In the genomic region with DNA sequence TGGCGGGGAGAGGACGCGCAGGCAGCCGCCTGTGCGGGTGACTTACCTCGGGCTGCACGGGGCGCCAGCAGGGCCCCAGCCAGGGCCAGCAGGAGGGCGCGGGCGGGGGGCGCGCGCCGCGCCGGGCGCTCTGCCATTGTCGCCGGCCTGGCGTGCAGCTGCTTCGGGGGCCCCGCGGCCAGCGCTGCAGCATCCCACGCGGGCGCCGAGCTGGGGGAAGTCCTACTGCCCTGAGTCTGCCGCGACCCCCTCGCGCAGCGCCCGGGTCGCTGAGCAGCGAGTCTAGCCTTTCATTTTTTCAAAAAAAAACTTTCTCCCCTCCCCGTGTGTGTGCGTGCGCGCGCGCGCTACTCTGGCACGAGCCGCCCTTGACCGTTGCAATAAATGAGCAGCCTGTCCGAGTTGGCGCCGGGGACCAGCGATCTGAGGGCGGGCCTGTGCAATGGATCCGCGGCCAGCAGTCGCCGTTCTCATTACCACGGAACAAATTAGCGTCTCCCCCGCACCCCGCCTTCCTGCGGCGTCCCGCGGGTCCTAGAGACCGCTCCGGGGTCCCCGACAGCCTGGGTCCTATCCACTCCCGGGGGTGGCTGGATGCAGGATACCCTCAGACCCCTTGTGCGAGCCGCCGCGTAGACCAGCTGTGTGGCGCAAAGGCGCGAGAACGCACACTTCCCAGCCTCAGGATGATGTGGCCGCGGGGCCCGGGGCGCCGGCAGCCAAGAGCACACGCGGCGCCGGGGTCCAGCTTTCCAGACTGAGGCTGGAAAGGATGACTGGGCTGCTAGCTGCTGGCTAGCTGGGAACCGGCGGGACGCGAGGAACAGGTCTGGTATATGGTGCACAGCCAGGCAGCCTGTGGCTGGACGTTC, we compare ENCODE assay signal across 8 mouse cellular contexts. TPM values are rescaled to one million over a fixed set of nuclear protein-coding genes. Genes with fewer than 3 reads are reported as not detected.
A peak's percentile ranks its signal among the peaks of the same experiment; 100 is the strongest.
DNase-seq lines count a peak whose midpoint lies in the region; ATAC-seq and TF ChIP-seq lines count a peak whose summit lies in the region.

No protein-coding gene starts in this region.

- H3K27me3 ChIP-seq in forebrain, embryonic 10.5 days (ENCODE audit: poor library complexity, severe bottlenecking): peaks cover 45% of the 10 kb centered on the region
- H3K27me3 ChIP-seq in heart, embryonic 13.5 days (replicated peaks): peaks cover 14% of the 10 kb centered on the region
- H3K27me3 ChIP-seq in kidney, postnatal 0 days (ENCODE audit: insufficient read depth, low read length): no peaks in the 10 kb centered on the region
- H3K27me3 ChIP-seq in liver, embryonic 12.5 days (replicated peaks): peaks cover 33% of the 10 kb centered on the region
- H3K27me3 ChIP-seq in neural tube, embryonic 15.5 days (replicated peaks): peaks cover 24% of the 10 kb centered on the region; the same call in 1 of the 2 replicates

- H3K4me2 ChIP-seq in heart, embryonic 13.5 days: peak overlapping the region; percentile 99
- H3K4me2 ChIP-seq in kidney, postnatal 0 days (ENCODE audit: low read length): peak overlapping the region; percentile 99
- peak overlapping the region; percentile 60 for H3K4me2 ChIP-seq in liver, embryonic 12.5 days
- peak overlapping the region; percentile 96 for H3K4me2 ChIP-seq in neural tube, embryonic 15.5 days

- no peaks in the 10 kb centered on the region for H3K36me3 ChIP-seq in forebrain, embryonic 10.5 days (replicated peaks)
- H3K36me3 ChIP-seq in heart, embryonic 13.5 days: no peaks in the 10 kb centered on the region
- no peaks in the 10 kb centered on the region for H3K36me3 ChIP-seq in kidney, postnatal 0 days (ENCODE audit: insufficient read depth, low read length)
- no peaks in the 10 kb centered on the region for H3K36me3 ChIP-seq in liver, embryonic 12.5 days
- H3K36me3 ChIP-seq in neural tube, embryonic 15.5 days: no peaks in the 10 kb centered on the region

- WGBS in forebrain, embryonic 10.5 days: under 1% methylated on average over 89 of the region's 90 CpGs
- under 1% methylated on average over 90 of the region's 90 CpGs for WGBS in heart, embryonic 13.5 days
- WGBS in kidney, postnatal 0 days: under 1% methylated on average over 76 of the region's 90 CpGs
- WGBS in liver, embryonic 12.5 days (ENCODE audit: insufficient replicate concordance): 1% methylated on average over 86 of the region's 90 CpGs
- under 1% methylated on average over 89 of the region's 90 CpGs for WGBS in neural tube, embryonic 15.5 days

- peak overlapping the region; percentile 72 for H3K4me3 ChIP-seq in forebrain, embryonic 10.5 days
- peak overlapping the region; percentile 75 for H3K4me3 ChIP-seq in heart, embryonic 13.5 days
- peak overlapping the region; percentile 59 for H3K4me3 ChIP-seq in kidney, postnatal 0 days (replicated peaks; ENCODE audit: low read depth, low read length)
- H3K4me3 ChIP-seq in liver, embryonic 12.5 days: peak overlapping the region; percentile 53
- peak overlapping the region; percentile 68 for H3K4me3 ChIP-seq in neural tube, embryonic 15.5 days (replicated peaks)

- DNase-seq in lung, adult 18-20 months: peak; percentile 28 to 35
- no peak for DNase-seq in lung, postnatal 25 days (ENCODE audit: low spot score)
- DNase-seq in forebrain, embryonic 10.5 days (ENCODE audit: extremely low spot score, low spot score): peak; percentile 76
- DNase-seq in kidney, postnatal 0 days (ENCODE audit: low spot score): peak; percentile 79
- peak; percentile 54 for DNase-seq in urinary bladder, postnatal 25 days (ENCODE audit: low spot score)

- no peak for TF ChIP-seq CTCF in kidney, postnatal 0 days (IDR thresholded peaks at IDR 0.05; ENCODE audit: low read depth)

- peaks cover 36% of the 10 kb centered on the region for H3K4me1 ChIP-seq in forebrain, embryonic 10.5 days
- H3K4me1 ChIP-seq in heart, embryonic 13.5 days: peaks cover 31% of the 10 kb centered on the region
- H3K4me1 ChIP-seq in kidney, postnatal 0 days (replicated peaks; ENCODE audit: insufficient read depth, low read length): peaks cover 16% of the 10 kb centered on the region; the same call in 1 of the 2 replicates
- H3K4me1 ChIP-seq in liver, embryonic 12.5 days: no peaks in the 10 kb centered on the region; the same call in 1 of the 2 replicates
- peaks cover 29% of the 10 kb centered on the region for H3K4me1 ChIP-seq in neural tube, embryonic 15.5 days

- H3K9me3 ChIP-seq in forebrain, embryonic 10.5 days: no peaks in the 10 kb centered on the region
- H3K9me3 ChIP-seq in heart, embryonic 13.5 days: no peaks in the 10 kb centered on the region
- no peaks in the 10 kb centered on the region for H3K9me3 ChIP-seq in kidney, postnatal 0 days (replicated peaks; ENCODE audit: low read length)
- no peaks in the 10 kb centered on the region for H3K9me3 ChIP-seq in liver, embryonic 12.5 days (replicated peaks)
- H3K9me3 ChIP-seq in neural tube, embryonic 15.5 days (replicated peaks): no peaks in the 10 kb centered on the region

- H3K9ac ChIP-seq in heart, embryonic 13.5 days: peak overlapping the region; percentile 85
- H3K9ac ChIP-seq in kidney, postnatal 0 days (ENCODE audit: low read depth, low read length): peak overlapping the region; percentile 55
- peak overlapping the region; percentile 50 for H3K9ac ChIP-seq in liver, embryonic 12.5 days
- H3K9ac ChIP-seq in neural tube, embryonic 15.5 days (replicated peaks): peak overlapping the region; percentile 59

- peak overlapping the region; percentile 79 for H3K27ac ChIP-seq in forebrain, embryonic 10.5 days
- peak overlapping the region; percentile 71 for H3K27ac ChIP-seq in heart, embryonic 13.5 days (replicated peaks)
- H3K27ac ChIP-seq in kidney, postnatal 0 days: peak overlapping the region; percentile 57; the same call in 1 of the 2 replicates
- peak overlapping the region; percentile 67 for H3K27ac ChIP-seq in liver, embryonic 12.5 days
- H3K27ac ChIP-seq in neural tube, embryonic 15.5 days (replicated peaks): peak overlapping the region; percentile 76

- peak; percentile 26; the same call in 1 of the 2 replicates for ATAC-seq in heart, embryonic 13.5 days (ENCODE audit: extremely low read depth, insufficient number of reproducible peaks, low FRiP score, low TSS enrichment)
- peak; percentile 50; the same call in 1 of the 2 replicates for ATAC-seq in kidney, postnatal 0 days (replicated peaks; ENCODE audit: low FRiP score, low read depth)
- no peak for ATAC-seq in liver, embryonic 12.5 days
- ATAC-seq in neural tube, embryonic 15.5 days (ENCODE audit: low FRiP score): peak; percentile 64

RNA-seq across cellular contexts. Expression of a gene that starts 7.0 kb away (rescaled TPM):
- 0.93 and 1.1 TPM in 2 replicates for polyA plus RNA-seq in forebrain, embryonic 10.5 days (2016; fragmentation: Nextera tagmentation; extraction: Ambion mirVana)
- polyA plus RNA-seq in heart, embryonic 13.5 days (2015; fragmentation: Nextera tagmentation; extraction: Ambion mirVana): 3.2 TPM in 2 replicates
- 2.6 and 2.8 TPM in 2 replicates for polyA plus RNA-seq in kidney, postnatal 0 days (2015; fragmentation: Nextera tagmentation; extraction: Ambion mirVana)
- 6.4 and 6.5 TPM in 2 replicates for polyA plus RNA-seq in liver, embryonic 12.5 days (2016; fragmentation: Nextera tagmentation; extraction: Ambion mirVana)
- polyA plus RNA-seq in neural tube, embryonic 15.5 days (2015; fragmentation: Nextera tagmentation; extraction: Ambion mirVana): 3.7 and 5.1 TPM in 2 replicates
